Mouse (Mus musculus) gastrocnemius, adult 2 months (tissue): Measurements from ENCODE around the gene Gm13275. TPM values are rescaled to one million over a fixed set of nuclear protein-coding genes. Genes with fewer than 3 reads are reported as not detected.
A peak's percentile ranks its signal among the peaks of the same experiment; 100 is the strongest.
"Not testable (repeated sequence)": the region's sequence is repeated elsewhere in the genome, so short reads cannot be mapped to it uniquely, and the experiment has no call there.

Source experiments
- DNase-seq: peaks from one replicate; pipeline ENCODE4 v3.0.0; 2022
- H3K27ac ChIP-seq: fragments of 200-600 bp; 2 replicates; pipeline ENCODE4 v1.8.1; 2022; ENCODE audit warnings: mild to moderate bottlenecking
- H3K4me3 ChIP-seq: fragments of 200-600 bp; 2 replicates; pipeline ENCODE4 v1.8.1; 2022; ENCODE audit warnings: mild to moderate bottlenecking, moderate library complexity
- CTCF ChIP-seq: fragments of 200-600 bp; IDR thresholded peaks from 2 replicates; pipeline ENCODE4 v1.8.1; 2022; ENCODE audit warnings: antibody characterized with exemption, mild to moderate bottlenecking, moderate library complexity
- intact Hi-C: fragments of 180-260 bp; cut with DNase I; formaldehyde crosslinking; loops from one replicate; pipeline ENCODE4 v1.15.1; 2025
- total RNA-seq, 2 experiments: library from RNA; stranded (reverse); gene quantifications; 2 replicates each; pipeline ENCODE4 v1.2.3; 2021

Gm13275 gene
- total RNA-seq, 2 experiments from 2014 or later: not detected

DNA sequence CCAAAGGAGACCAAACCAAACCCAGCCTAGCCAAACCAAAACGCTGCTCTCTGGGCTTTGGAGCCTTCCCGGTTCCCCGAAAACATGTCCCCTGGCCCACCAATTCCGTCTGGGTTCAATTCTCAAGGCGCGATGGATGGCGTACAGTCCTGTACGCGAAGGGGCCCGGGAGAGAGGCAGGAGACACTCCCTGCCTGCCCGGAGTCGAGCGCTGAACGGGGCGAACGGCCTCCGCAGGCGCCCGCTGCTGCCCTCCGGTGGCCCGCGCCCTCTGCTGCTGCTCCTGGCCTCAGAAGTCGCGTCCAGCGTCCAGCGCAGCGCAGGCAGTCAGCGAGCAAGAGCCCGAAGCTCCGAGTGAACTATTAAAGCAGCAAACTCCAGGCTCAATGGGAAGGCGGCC lies 12.0 kb upstream of the Gm13275 start:
- H3K27ac ChIP-seq: peak overlapping the region; percentile 61; the same call in 1 of the 2 replicates
- peak overlapping the region; percentile 57 for H3K4me3 ChIP-seq
- peak; percentile 13; the same call in 1 of the 2 replicates for TF ChIP-seq CTCF
- intact Hi-C loops: not testable (repeated sequence)
- DNase-seq: peak; percentile 28

DNA sequence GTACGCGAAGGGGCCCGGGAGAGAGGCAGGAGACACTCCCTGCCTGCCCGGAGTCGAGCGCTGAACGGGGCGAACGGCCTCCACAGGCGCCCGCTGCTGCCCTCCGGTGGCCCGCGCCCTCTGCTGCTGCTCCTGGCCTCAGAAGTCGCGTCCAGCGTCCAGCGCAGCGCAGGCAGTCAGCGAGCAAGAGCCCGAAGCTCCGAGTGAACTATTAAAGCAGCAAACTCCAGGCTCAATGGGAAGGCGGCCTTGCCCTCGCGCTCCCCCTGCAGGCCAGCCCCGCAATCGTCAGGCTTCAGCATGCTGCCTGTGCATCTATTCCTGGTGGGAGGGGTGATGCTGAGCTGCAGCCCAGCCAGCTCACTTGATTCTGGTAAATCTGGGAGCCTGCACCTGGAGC lies 8.9 kb upstream of the Gm13275 start, which contains the start of gene Gm13276:
Gene Gm13276 (plus strand): TSS at position 301 of the 400 bp plus-strand sequence.
- DNase-seq, H3K4me3 ChIP-seq, H3K27ac ChIP-seq, intact Hi-C loops: not testable (repeated sequence)

DNA sequence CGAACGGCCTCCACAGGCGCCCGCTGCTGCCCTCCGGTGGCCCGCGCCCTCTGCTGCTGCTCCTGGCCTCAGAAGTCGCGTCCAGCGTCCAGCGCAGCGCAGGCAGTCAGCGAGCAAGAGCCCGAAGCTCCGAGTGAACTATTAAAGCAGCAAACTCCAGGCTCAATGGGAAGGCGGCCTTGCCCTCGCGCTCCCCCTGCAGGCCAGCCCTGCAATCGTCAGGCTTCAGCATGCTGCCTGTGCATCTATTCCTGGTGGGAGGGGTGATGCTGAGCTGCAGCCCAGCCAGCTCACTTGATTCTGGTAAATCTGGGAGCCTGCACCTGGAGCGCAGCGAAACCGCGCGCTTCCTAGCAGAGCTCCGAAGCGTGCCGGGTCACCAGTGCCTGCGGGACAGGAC lies 5.9 kb upstream of the Gm13275 start, which contains the start of gene Gm13277:
Gene Gm13277 (plus strand): TSS at position 231 of the 400 bp plus-strand sequence.
- peak; percentile 72 for DNase-seq
- TF ChIP-seq CTCF: peak; percentile 51
- intact Hi-C loops, H3K4me3 ChIP-seq, H3K27ac ChIP-seq: not testable (repeated sequence)

DNA sequence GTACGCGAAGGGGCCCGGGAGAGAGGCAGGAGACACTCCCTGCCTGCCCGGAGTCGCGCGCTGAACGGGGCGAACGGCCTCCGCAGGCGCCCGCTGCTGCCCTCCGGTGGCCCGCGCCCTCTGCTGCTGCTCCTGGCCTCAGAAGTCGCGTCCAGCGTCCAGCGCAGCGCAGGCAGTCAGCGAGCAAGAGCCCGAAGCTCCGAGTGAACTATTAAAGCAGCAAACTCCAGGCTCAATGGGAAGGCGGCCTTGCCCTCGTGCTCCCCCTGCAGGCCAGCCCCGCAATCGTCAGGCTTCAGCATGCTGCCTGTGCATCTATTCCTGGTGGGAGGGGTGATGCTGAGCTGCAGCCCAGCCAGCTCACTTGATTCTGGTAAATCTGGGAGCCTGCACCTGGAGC lies 3.0 kb upstream of the Gm13275 start, which contains the start of gene Gm13278:
Gene Gm13278 (plus strand): TSS at position 301 of the 400 bp plus-strand sequence.
- H3K27ac ChIP-seq, intact Hi-C loops, DNase-seq, H3K4me3 ChIP-seq: not testable (repeated sequence)

DNA sequence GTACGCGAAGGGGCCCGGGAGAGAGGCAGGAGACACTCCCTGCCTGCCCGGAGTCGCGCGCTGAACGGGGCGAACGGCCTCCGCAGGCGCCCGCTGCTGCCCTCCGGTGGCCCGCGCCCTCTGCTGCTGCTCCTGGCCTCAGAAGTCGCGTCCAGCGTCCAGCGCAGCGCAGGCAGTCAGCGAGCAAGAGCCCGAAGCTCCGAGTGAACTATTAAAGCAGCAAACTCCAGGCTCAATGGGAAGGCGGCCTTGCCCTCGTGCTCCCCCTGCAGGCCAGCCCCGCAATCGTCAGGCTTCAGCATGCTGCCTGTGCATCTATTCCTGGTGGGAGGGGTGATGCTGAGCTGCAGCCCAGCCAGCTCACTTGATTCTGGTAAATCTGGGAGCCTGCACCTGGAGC lies 2.8 kb downstream of the Gm13275 start, which contains the start of gene Gm13279:
Gene Gm13279 (plus strand): TSS at position 301 of the 400 bp plus-strand sequence.
- intact Hi-C loops, H3K27ac ChIP-seq, DNase-seq, H3K4me3 ChIP-seq: not testable (repeated sequence)

DNA sequence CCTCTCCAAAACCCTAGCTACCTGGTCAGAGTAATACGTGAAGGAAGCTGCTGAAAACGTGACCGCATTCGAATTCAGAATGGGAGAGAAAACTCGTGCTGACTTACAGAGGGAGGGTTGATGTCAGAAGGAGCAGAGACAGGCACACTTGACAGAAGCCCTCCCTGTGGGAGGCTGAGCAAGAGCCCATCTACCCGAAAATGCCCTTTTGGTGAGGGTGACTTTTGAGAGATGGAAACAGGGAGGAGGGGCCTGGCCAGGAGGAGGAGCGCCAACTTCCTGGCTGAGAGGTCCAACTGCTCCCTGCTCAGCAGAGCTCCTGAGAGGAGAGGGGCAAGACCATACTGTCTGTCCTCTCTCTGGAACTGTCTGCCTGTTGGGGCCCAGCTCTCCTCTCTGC lies 5.1 kb downstream of the Gm13275 start, which contains the start of gene Gm13285:
Gene Gm13285 (plus strand): TSS at position 301 of the 400 bp plus-strand sequence.
- H3K4me3 ChIP-seq, DNase-seq, H3K27ac ChIP-seq, intact Hi-C loops: not testable (repeated sequence)

DNA sequence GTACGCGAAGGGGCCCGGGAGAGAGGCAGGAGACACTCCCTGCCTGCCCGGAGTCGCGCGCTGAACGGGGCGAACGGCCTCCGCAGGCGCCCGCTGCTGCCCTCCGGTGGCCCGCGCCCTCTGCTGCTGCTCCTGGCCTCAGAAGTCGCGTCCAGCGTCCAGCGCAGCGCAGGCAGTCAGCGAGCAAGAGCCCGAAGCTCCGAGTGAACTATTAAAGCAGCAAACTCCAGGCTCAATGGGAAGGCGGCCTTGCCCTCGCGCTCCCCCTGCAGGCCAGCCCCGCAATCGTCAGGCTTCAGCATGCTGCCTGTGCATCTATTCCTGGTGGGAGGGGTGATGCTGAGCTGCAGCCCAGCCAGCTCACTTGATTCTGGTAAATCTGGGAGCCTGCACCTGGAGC lies 8.7 kb downstream of the Gm13275 start, which contains the start of gene Gm13287:
Gene Gm13287 (plus strand): TSS at position 301 of the 400 bp plus-strand sequence.
- DNase-seq, H3K27ac ChIP-seq, H3K4me3 ChIP-seq, intact Hi-C loops: not testable (repeated sequence)

DNA sequence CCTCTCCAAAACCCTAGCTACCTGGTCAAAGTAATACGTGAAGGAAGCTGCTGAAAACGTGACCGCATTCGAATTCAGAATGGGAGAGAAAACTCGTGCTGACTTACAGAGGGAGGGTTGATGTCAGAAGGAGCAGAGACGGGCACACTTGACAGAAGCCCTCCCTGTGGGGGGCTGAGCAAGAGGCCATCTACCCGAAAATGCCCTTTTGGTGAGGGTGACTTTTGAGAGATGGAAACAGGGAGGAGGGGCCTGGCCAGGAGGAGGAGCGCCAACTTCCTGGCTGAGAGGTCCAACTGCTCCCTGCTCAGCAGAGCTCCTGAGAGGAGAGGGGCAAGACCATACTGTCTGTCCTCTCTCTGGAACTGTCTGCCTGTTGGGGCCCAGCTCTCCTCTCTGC lies 10.9 kb downstream of the Gm13275 start, which contains the start of gene Gm13288:
Gene Gm13288 (plus strand): TSS at position 301 of the 400 bp plus-strand sequence.
- intact Hi-C loops: not testable (repeated sequence)
- 0 out of 2 replicates have a peak within 1 kb of the TSS, but pooled peaks have one; percentile 46 for H3K4me3 ChIP-seq

DNA sequence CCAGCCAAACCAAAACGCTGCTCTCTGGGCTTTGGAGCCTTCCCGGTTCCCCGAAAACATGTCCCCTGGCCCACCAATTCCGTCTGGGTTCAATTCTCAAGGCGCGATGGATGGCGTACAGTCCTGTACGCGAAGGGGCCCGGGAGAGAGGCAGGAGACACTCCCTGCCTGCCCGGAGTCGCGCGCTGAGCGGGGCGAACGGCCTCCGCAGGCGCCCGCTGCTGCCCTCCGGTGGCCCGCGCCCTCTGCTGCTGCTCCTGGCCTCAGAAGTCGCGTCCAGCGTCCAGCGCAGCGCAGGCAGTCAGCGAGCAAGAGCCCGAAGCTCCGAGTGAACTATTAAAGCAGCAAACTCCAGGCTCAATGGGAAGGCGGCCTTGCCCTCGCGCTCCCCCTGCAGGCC lies 11.5 kb downstream of the Gm13275 start:
- H3K27ac ChIP-seq, intact Hi-C loops: not testable (repeated sequence)
- peak; percentile 30 for TF ChIP-seq CTCF
- peak; percentile 60 for DNase-seq
- H3K4me3 ChIP-seq: 0 out of 2 replicates have a peak overlapping the region, but pooled peaks have one; percentile 46

More for the DNA sequence above, 10.9 kb downstream of the Gm13275 start, which contains the start of gene Gm13288:
- not testable (repeated sequence) for H3K27ac ChIP-seq, DNase-seq

DNA sequence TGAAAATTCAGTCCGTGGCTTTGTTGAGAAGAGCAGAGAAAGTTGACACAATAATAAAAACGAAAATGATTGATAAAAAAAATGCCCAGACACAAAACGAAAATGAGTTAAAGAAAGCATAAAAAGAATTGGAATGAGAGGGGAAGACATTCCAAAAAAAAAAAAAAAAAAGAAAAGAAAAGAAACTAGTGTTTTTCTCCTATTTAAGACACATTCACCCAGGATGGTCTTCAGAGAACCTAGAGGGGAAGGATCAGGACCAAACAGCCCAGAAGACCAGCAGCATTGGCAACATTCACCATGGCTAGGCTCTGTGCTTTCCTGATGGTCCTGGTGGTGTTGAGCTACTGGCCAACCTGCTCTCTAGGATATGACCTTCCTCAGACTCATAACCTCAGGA lies 21.6 kb downstream of the Gm13275 start, which contains the start of gene Ifna7:
Gene Ifna7 (plus strand): TSS at position 301 of the 400 bp plus-strand sequence.
- H3K27ac ChIP-seq: no peak within 1 kb of the TSS
- no peak within 1 kb of the TSS for H3K4me3 ChIP-seq
- TF ChIP-seq CTCF: no peak
- intact Hi-C loops: no loop called here
- no peak for DNase-seq

DNA sequence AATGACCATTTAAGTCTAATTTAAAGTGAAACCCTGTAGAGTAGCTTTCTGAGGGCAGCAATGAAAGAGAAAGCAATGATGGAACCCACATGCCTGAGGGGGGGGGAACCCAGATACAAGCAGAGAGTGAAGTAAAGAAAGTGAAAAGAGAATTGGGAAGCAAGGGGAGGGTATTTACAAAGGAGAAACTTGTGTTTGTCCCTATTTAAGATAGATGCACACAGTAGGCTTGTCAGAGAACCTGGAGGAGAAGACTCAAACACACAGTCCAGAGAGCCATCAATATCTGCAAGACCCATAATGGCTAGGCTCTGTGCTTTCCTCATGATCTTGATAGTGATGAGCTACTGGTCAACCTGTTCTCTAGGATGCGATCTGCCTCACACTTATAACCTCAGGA lies 25.4 kb downstream of the Gm13275 start, which contains the start of gene Ifna11:
Gene Ifna11 (plus strand): TSS at position 301 of the 400 bp plus-strand sequence.
- no peak for TF ChIP-seq CTCF
- DNase-seq: no peak
- Histone ChIP-seq H3K4me3 (no peak within 1 kb of the TSS), H3K27ac (no peak within 1 kb of the TSS)
- intact Hi-C loops: no loop called here

DNA sequence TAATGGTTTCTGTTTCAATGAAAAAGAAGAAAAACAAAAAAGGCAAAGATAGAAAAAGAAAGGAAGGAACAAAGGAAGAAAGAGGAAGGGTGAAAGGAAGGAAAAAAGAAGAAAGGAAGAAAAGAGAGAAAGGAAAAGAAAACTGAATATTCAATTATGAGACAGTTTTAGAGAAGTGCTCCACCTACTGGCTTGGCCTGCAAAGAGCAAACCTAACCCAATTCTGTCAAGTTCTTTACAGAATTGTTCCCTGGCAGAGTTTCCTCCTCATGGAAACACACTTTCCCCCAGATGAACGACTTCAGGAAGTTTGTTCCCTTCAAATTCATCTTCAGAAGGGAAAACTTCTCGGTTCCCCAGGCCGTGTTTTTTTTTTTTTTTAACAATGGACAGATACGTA lies 28.7 kb downstream of the Gm13275 start:
- intact Hi-C loops: no loop called here
- Histone ChIP-seq H3K27ac (no peak overlapping the region), H3K4me3 (no peak overlapping the region)
- TF ChIP-seq CTCF: peak; percentile 49
- no peak for DNase-seq

DNA sequence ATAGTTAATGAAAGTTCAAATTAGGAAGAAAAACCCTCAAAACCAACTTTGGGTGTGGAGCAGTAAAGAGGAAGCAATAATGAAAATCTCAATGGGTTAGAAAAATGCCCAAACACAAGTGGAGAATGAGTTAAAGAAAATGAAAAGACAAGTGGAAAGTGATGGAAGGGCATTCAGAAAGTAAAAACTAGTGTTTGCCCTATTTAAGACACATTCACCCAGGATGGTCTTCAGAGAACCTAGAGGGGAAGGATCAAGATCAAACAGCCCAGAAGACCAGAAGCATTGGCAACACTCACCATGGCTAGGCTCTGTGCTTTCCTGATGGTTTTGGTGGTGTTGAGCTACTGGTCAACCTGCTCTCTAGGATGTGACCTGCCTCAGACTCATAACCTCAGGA lies 32.8 kb downstream of the Gm13275 start, which contains the start of gene Ifna6:
Gene Ifna6 (plus strand): TSS at position 301 of the 400 bp plus-strand sequence.
- DNase-seq, H3K4me3 ChIP-seq, H3K27ac ChIP-seq: not testable (repeated sequence)
- intact Hi-C loops: loop anchor here (5.0 kb wide), 1 partner anchor 255 kb away; the partner anchor contains the start of gene Ifna14
